Mouse (Mus musculus): ENCODE measurements around the gene Parn. TPM values are rescaled to one million over a fixed set of nuclear protein-coding genes. Genes with fewer than 3 reads are reported as not detected.

The Parn gene
- polyA plus RNA-seq, 1 experiment from 2014 or later, result 27.9 TPM

Other genes with a start within 250 kb of the Parn start
- 47.8 and 50.4 TPM in 2 replicates for gene Bfar, start 3.7 kb upstream of the Parn start, polyA plus RNA-seq (2014; fragmentation: Nextera tagmentation; extraction: Ambion mirVana)
- 6.9 and 7.2 TPM in 2 replicates for gene 3110001I22Rik, start 3.8 kb upstream of the Parn start, polyA plus RNA-seq (2014; fragmentation: Nextera tagmentation; extraction: Ambion mirVana)
- 0.35 TPM in 1 of 2 replicates, not detected in the other for gene Pla2g10, start 62.8 kb upstream of the Parn start, polyA plus RNA-seq (2014; fragmentation: Nextera tagmentation; extraction: Ambion mirVana)
- gene Rrn3, start 112.5 kb upstream of the Parn start, polyA plus RNA-seq (2014; fragmentation: Nextera tagmentation; extraction: Ambion mirVana), result 81.3 and 93.1 TPM in 2 replicates
- 193 and 199 TPM in 2 replicates for gene Ntan1, start 150.7 kb upstream of the Parn start, polyA plus RNA-seq (2014; fragmentation: Nextera tagmentation; extraction: Ambion mirVana)
- gene Pdxdc1, start 235.0 kb upstream of the Parn start, polyA plus RNA-seq (2014; fragmentation: Nextera tagmentation; extraction: Ambion mirVana), result 74.3 and 79.0 TPM in 2 replicates
- 34.9 and 43.0 TPM in 2 replicates for gene Mpv17l, start 235.0 kb upstream of the Parn start, polyA plus RNA-seq (2014; fragmentation: Nextera tagmentation; extraction: Ambion mirVana)